Mouse (Mus musculus) kidney, postnatal 0 days (tissue): Measurements from ENCODE around the gene Ggt1. TPM values are rescaled to one million over a fixed set of nuclear protein-coding genes. Genes with fewer than 3 reads are reported as not detected.

Experiments
- ATAC-seq: fragments of 200-750 bp; cut with Nextera tagmentation; replicated peaks from 2 replicates; pipeline ENCODE4 v1.8.0; 2017; ENCODE audit warnings: low read depth, moderate number of reproducible peaks, moderate TSS enrichment, moderate library complexity; ENCODE audit not compliant: low FRiP score
- DNase-seq: peaks from one replicate; pipeline ENCODE4 v3.0.0-alpha.2; 2016; ENCODE audit warnings: low spot score
- H3K27ac ChIP-seq: fragments of 300-500 bp; sonication (generic); 2 replicates; pipeline ENCODE4 v1.5.1; 2014; ENCODE audit warnings: mild to moderate bottlenecking
- H3K27me3 ChIP-seq: fragments of 300-500 bp; sonication (generic); 2 replicates; pipeline ENCODE4 v1.6.1; 2014; ENCODE audit warnings: low read length, mixed read lengths; ENCODE audit not compliant: insufficient read depth
- H3K36me3 ChIP-seq: fragments of 300-500 bp; sonication (generic); 2 replicates; pipeline ENCODE4 v1.6.1; 2014; ENCODE audit warnings: low read length, mixed read lengths; ENCODE audit not compliant: insufficient read depth
- H3K4me1 ChIP-seq: fragments of 300-500 bp; sonication (generic); replicated peaks from 2 replicates; pipeline ENCODE4 v1.6.1; 2014; ENCODE audit warnings: antibody characterized with exemption, low read length, mixed read lengths; ENCODE audit not compliant: insufficient read depth
- H3K4me2 ChIP-seq: fragments of 300-500 bp; sonication (generic); 2 replicates; pipeline ENCODE4 v1.6.1; 2014; ENCODE audit warnings: mild to moderate bottlenecking, low read length, moderate library complexity, mixed read lengths
- H3K4me3 ChIP-seq: fragments of 300-500 bp; sonication (generic); replicated peaks from 2 replicates; pipeline ENCODE4 v1.5.1; 2014; ENCODE audit warnings: low read depth, low read length
- H3K9ac ChIP-seq: fragments of 300-500 bp; sonication (generic); 2 replicates; pipeline ENCODE4 v1.6.1; 2014; ENCODE audit warnings: low read depth, low read length
- H3K9me3 ChIP-seq: fragments of 300-500 bp; sonication (generic); replicated peaks from 2 replicates; pipeline ENCODE4 v1.6.1; 2016; ENCODE audit warnings: low read length, inconsistent platforms, mixed read lengths
- CTCF ChIP-seq: IDR thresholded peaks from 2 replicates; pipeline ENCODE4 v1.5.1; 2016; ENCODE audit warnings: antibody characterized with exemption, low read depth, mild to moderate bottlenecking, moderate library complexity
- WGBS: fragments of 180-500 bp; shearing (Covaris S2); extraction: QIAGEN DNeasy Blood & Tissue Kit; methylation state at CpG from one replicate; pipeline ENCODE4 v1.1.7; 2014; 5-methylcytosine and 5-hydroxymethylcytosine counted together
- polyA plus RNA-seq: library from polyadenylated mRNA; unstranded; fragments of >200 nt; fragmentation: Nextera tagmentation; extraction: Ambion mirVana; gene quantifications from 2 replicates; pipeline ENCODE4 v1.2.1, GENCODE M21; 2015

Ggt1 gene
- polyA plus RNA-seq, 1 experiment from 2014 or later, result 317 TPM

DNA sequence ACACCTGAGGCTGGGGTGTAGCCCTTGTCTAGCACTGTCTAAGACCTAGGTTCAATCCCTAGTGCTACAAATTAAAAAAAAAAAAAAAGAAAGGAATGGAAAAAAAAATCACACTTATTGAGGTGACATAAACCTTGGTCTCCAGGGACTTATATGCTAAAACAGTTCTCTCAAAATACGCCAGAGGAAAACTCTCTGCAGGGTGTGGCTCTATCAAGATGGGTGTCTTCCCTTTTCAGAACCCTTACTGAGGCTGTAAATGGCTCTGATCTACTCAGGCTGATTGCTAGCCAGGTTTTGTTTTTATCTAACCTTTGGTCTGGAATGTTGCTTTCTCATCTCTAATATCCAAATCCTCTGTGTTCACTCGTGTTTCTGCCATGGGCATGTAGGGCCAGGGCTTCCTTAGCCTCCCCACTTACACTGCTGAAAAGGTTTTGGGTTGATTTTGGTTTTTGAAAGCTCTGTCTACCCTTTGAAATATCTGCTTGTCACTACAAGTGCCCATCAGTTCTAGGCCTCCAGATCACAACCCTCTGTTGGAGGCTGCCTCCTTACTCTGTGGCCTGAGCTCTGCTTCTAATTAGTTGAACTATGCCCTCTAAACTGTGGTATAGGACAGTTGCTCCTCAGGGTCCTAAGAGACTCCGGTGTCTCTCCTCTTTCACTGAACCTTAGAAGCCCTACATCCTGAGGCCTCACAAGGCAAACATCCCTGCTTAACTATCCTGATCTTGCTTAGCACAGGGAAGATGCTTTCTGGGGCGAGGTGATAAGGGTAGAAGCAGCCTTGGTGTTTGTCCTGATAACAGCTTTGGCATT, 46.0 kb upstream of the Ggt1 start:
- peaks cover 16% of the 10 kb centered on the region; the same call in 1 of the 2 replicates for H3K4me1 ChIP-seq
- H3K27me3 ChIP-seq, result no peaks in the 10 kb centered on the region
- peak overlapping the region; percentile 78 for H3K4me2 ChIP-seq
- peak overlapping the region; percentile 93; the same call in 1 of the 2 replicates for H3K9ac ChIP-seq
- H3K36me3 ChIP-seq, result peaks cover 17% of the 10 kb centered on the region
- H3K27ac ChIP-seq, result peak overlapping the region; percentile 100
- WGBS, result 78% methylated on average over 4 of the region's 4 CpGs
- DNase-seq (no peak), ATAC-seq (no peak)
- H3K4me3 ChIP-seq, result peak overlapping the region; percentile 86
- TF ChIP-seq CTCF, result no peak
- no peaks in the 10 kb centered on the region for H3K9me3 ChIP-seq

DNA sequence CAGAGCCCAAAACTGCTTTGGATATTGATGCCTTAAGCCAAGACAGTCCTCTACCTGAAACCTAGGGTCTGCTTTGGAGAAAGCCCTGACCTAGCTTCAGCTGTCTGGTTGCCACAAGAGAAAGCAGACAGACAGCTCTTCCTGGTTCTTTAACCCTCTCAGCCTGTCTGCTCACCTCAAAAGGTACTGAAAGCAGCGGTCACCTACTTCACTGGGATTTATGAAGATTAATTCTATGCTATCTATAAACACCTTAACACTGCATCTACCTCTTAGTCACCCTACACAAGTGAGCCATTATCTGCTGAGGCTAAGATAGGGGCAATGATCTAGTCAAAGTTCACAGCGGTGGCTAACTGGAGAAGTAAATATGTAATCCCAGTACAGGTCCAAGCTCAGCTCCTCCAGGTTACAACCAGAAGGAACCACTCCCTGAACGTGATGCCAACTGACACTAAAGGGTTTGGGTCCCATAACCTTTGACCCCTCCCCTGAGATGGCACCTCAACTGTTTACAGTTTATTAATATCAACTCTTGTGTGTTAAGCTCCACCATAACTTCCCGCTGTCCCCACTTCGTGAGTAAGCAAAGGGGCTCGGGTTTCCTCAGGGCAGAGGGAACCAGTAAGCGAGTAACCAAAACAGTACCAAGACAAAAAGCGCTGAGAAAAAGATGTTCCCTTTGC, 45.2 kb upstream of the Ggt1 start:
- Histone ChIP-seq H3K4me1 (peaks cover 16% of the 10 kb centered on the region; the same call in 1 of the 2 replicates), H3K4me3 (peak overlapping the region; percentile 86), H3K4me2 (peak overlapping the region; percentile 78), H3K9ac (peak overlapping the region; percentile 93), H3K9me3 (no peaks in the 10 kb centered on the region), H3K36me3 (peaks cover 12% of the 10 kb centered on the region), H3K27ac (peak overlapping the region; percentile 100), H3K27me3 (no peaks in the 10 kb centered on the region)
- 20% methylated on average over 8 of the region's 8 CpGs for WGBS
- peak; percentile 40 for DNase-seq
- ATAC-seq, result 0 out of 2 replicates have a peak, but pooled peaks have one; percentile 27
- TF ChIP-seq CTCF, result no peak

DNA sequence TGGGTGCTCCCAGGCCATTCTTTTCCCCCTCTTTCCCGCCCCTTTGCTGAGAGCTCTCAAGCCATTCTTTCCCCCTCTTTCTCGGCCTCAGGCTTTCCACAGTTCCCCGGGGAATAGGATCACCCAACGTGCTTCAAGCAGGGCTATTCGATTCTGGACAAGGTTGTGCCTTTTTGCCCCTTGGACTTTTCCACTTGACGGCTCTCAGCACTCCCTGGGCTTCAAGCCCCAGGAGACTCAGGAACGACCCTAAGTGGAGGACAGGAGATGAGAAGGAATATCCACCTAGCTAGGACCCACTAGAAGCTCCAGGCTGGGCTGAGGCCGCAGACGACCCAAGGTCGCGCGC, 44.7 kb upstream of the Ggt1 start:
- Histone ChIP-seq H3K4me2 (peak overlapping the region; percentile 78), H3K4me1 (peaks cover 16% of the 10 kb centered on the region; the same call in 1 of the 2 replicates), H3K9me3 (no peaks in the 10 kb centered on the region), H3K9ac (peak overlapping the region; percentile 93), H3K27ac (peak overlapping the region; percentile 100), H3K27me3 (no peaks in the 10 kb centered on the region), H3K36me3 (peaks cover 10% of the 10 kb centered on the region; the same call in 1 of the 2 replicates), H3K4me3 (peak overlapping the region; percentile 86)
- ATAC-seq, result no peak; the same call in 1 of the 2 replicates
- no peak for DNase-seq
- no peak for TF ChIP-seq CTCF
- 0% methylated on average over 12 of the region's 12 CpGs for WGBS

DNA sequence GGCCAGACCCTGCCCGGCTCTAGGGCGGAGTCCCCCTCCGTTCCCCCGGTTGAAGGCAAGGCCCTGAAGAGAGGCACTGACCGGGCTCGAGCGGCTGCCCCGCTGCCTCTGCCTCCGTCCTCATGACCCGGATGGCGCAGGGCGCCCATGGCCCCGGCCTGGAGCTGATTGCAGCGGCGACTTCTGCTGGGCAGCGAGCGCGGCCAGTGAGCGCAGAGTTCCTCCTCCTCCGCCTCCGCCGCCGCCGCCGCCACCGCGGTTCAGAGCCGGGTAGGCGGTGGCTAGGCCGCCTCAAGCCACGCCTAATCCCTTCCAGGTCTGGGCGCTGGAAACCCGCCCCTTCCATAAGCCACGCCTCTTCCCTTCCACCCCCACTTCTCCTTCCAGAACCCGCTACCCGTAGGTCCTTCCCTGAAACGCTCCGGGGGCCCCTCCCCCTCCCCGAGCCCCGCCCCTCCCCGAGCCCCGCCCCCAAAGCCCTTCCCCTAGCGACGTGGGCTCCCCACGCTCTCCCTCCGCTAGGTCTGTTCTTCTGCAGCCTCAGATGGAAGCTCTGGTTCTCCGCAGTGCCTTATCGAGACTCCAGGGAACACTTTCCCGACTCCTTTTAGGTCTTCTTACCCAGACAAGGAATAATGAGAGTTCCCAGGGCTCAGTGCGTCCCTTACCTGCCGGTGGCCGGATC, 44.2 kb upstream of the Ggt1 start, which contains the start of gene Snrpd3:
Snrpd3 (plus strand) TSS at position 479 of the 685 bp plus-strand sequence.
- peaks cover 13% of the 10 kb centered on the region; the same call in 1 of the 2 replicates for H3K36me3 ChIP-seq
- DNase-seq (peak; percentile 99), ATAC-seq (peak; percentile 92)
- peak within 1 kb of the TSS; percentile 86 for H3K4me3 ChIP-seq
- H3K27me3 ChIP-seq, result no peaks in the 10 kb centered on the region
- H3K9me3 ChIP-seq, result no peaks in the 10 kb centered on the region
- peak within 1 kb of the TSS; percentile 93 for H3K9ac ChIP-seq
- peak within 1 kb of the TSS; percentile 100 for H3K27ac ChIP-seq
- peak within 1 kb of the TSS; percentile 78 for H3K4me2 ChIP-seq
- peaks cover 16% of the 10 kb centered on the region; the same call in 1 of the 2 replicates for H3K4me1 ChIP-seq
- TF ChIP-seq CTCF, result no peak; the same call in 1 of the 2 replicates
- under 1% methylated on average over 47 of the region's 52 CpGs for WGBS

DNA sequence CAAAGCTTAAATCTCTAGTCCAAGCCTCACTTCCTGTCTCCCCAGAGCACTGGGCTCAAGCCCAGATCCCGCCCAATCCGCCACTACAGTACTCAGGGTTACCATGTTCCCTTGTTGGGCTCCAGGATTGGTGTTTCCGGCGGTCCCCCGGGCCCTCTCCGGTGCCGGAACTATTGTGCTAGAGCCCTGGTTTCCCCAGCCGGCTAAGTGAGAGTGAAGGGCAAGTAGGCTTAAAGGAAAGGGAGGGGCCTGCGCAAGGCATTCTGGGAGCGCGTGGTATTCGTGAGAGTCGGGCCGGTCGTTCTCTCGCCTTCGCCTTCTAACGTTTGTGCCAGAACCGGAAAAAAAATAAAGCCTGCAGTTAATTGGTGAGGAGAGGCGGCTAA, 43.7 kb upstream of the Ggt1 start, which contains the start of gene Gucd1:
Gucd1 (minus strand) TSS at position 215 of the 386 bp plus-strand sequence.
- ATAC-seq (peak; percentile 88), DNase-seq (peak; percentile 98)
- Histone ChIP-seq H3K4me1 (peaks cover 16% of the 10 kb centered on the region; the same call in 1 of the 2 replicates), H3K27ac (peak within 1 kb of the TSS; percentile 100), H3K4me2 (peak within 1 kb of the TSS; percentile 78), H3K4me3 (peak within 1 kb of the TSS; percentile 86), H3K9ac (peak within 1 kb of the TSS; percentile 93), H3K36me3 (peaks cover 13% of the 10 kb centered on the region; the same call in 1 of the 2 replicates), H3K27me3 (no peaks in the 10 kb centered on the region), H3K9me3 (no peaks in the 10 kb centered on the region)
- 1% methylated on average over 20 of the region's 20 CpGs for WGBS
- TF ChIP-seq CTCF, result no peak; the same call in 1 of the 2 replicates
